ENCODE assay signal across 8 mouse cellular contexts in the genomic region with DNA sequence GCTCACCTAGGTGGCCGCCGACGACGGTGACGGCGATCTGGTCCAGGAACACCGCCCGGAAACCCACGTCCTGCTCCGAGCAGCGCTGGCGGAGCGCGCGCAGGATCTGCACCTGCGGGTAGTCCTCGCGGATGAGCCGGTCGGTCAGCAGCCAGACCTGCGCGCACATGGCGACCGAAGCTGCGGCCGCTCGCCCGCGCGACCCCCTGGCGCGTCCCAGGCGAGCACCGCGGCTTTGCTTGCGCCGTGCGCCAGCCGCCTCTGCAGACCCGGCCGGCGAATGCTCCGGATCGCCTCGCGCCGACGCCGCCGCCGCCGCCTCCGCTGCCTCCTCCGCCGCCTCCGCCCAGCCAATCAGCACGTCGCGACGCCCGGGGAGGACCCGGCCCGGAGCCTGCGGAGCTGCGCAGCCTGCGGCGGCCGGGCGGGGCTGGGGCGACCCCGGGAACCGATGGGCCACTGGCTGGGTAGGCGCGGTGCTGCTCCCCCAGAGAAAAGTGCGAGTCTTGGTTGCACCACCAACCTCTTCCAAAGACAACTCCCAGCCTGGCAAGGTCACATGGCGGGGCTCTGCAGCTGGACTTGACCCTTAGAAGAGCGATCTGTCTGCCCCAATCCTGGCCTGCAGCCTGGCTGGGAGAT. TPM values are rescaled to one million over a fixed set of nuclear protein-coding genes. Genes with fewer than 3 reads are reported as not detected.
DNase-seq lines count a peak whose midpoint lies in the region; ATAC-seq lines count a peak whose summit lies in the region.

A gene (minus strand): TSS at position 338 of the 642 bp plus-strand sequence.

- peak; percentile 75 for ATAC-seq in inflammation-experienced regulatory T-cells, adult 6 months
- peak; percentile 56 for ATAC-seq in megakaryocyte, adult 5-6 weeks (ENCODE audit: poor library complexity, severe bottlenecking)

- DNase-seq in adrenal gland, adult 8-10 months: peak; percentile 23
- peak; percentile 75 for DNase-seq in embryo, embryonic 10.5 days (ENCODE audit: low spot score)
- DNase-seq in gastrocnemius, postnatal 25 days: peak; percentile 63
- DNase-seq in left cerebral cortex, postnatal 10 days (ENCODE audit: extremely low spot score in 1 of 2, low spot score in 2 of 2): peak; percentile 44 to 81
- DNase-seq in right cerebral cortex, postnatal 14 days: peak; percentile 64
- peak; percentile 58 for DNase-seq in urinary bladder, postnatal 14 days (ENCODE audit: low spot score)

- intact Hi-C loops in left cerebral cortex, postnatal 10 days (cut with DNase I): loop anchor here (1.0 kb wide), 1 partner anchor 47 kb away; a partner anchor contains a TSS

RNA-seq across cellular contexts. Expression of the gene that starts here (rescaled TPM):
- under 1 TPM; 0.29 to 0.59 (median 0.46) TPM for total RNA-seq in adrenal gland, adult 8-10 months (2022)
- total RNA-seq in gastrocnemius, postnatal 25 days (2021): not detected
- under 1 TPM in 2 of 3 experiments, not detected in 1; 0.14 to 0.51 TPM for polyA plus RNA-seq in inflammation-experienced regulatory T-cells, adult 6 months (2017; shearing (Covaris generic))
- total RNA-seq in left cerebral cortex, postnatal 10 days (2021): 10 to 100 TPM; 20.8 to 21.8 TPM
- not detected in 2 replicates for total RNA-seq in megakaryocyte, adult 5-6 weeks (2015)
- total RNA-seq in megakaryocyte, adult 5-6 weeks (2017): not detected in 2 replicates

Comparison
In these comparisons a context has a peak if more than half of its experiments do, and no peak if none do; other contexts are left out.
1. Peak in every context shown above with its lines: DNase-seq and ATAC-seq.
2. RNA of the gene that starts here (total RNA-seq): 20.8 to 21.8 TPM in left cerebral cortex, postnatal 10 days; 0.29 to 0.59 TPM in adrenal gland, adult 8-10 months, not detected in gastrocnemius, postnatal 25 days and not detected in megakaryocyte, adult 5-6 weeks; every median in the first group is over 10 times any median in the second.
3. Peak in DNase-seq in adrenal gland, adult 8-10 months; RNA of the gene not detected or under 1 TPM.
4. Peak in DNase-seq in gastrocnemius, postnatal 25 days; RNA of the gene not detected or under 1 TPM.
5. Peak in ATAC-seq in inflammation-experienced regulatory T-cells, adult 6 months; RNA of the gene not detected or under 1 TPM.
6. Peak in ATAC-seq in megakaryocyte, adult 5-6 weeks; RNA of the gene not detected or under 1 TPM.
7. DNase-seq: peak in every context shown above with its lines; median percentile 75 in embryo, embryonic 10.5 days; 64 in right cerebral cortex, postnatal 14 days; 63 in gastrocnemius, postnatal 25 days; 62 in left cerebral cortex, postnatal 10 days; 58 in urinary bladder, postnatal 14 days; 23 in adrenal gland, adult 8-10 months.